Comparison of ENCODE assay signal across 8 mouse cellular contexts in genomic region chr9:106345167-106345566, GRCm38 (mm10). TPM values are rescaled to one million over a fixed set of nuclear protein-coding genes. Genes with fewer than 3 reads are reported as not detected.
DNase-seq lines count a peak whose midpoint lies in the region; ATAC-seq lines count a peak whose summit lies in the region.

No protein-coding gene starts in this region.

- peak overlapping the region; percentile 15; the same call in 1 of the 2 replicates for H3K4me2 ChIP-seq in embryonic facial prominence, embryonic 15.5 days (replicated peaks)

- no peaks in the 10 kb centered on the region for H3K27me3 ChIP-seq in embryonic facial prominence, embryonic 15.5 days

- H3K4me3 ChIP-seq in embryonic facial prominence, embryonic 15.5 days (replicated peaks), result no peak overlapping the region

- H3K4me1 ChIP-seq in embryonic facial prominence, embryonic 15.5 days, result peaks cover 72% of the 10 kb centered on the region

- H3K27ac ChIP-seq in embryonic facial prominence, embryonic 15.5 days (replicated peaks), result peak overlapping the region; percentile 89

- ATAC-seq in cerebellum, adult (ENCODE audit: insufficient number of reproducible peaks, low FRiP score, low TSS enrichment), result no peak
- ATAC-seq in embryonic facial prominence, embryonic 15.5 days (ENCODE audit: insufficient number of reproducible peaks, low FRiP score, low TSS enrichment, low read depth), result peak; percentile 73
- ATAC-seq in activated CD4-positive, CD25-positive, alpha-beta regulatory T cell, adult 4 months, result no peak

- no peaks in the 10 kb centered on the region for H3K36me3 ChIP-seq in embryonic facial prominence, embryonic 15.5 days

- DNase-seq in cerebellum, adult 11-12 months, result peak; percentile 40
- DNase-seq in adrenal gland, adult (ENCODE audit: inconsistent age in 2 of 2, low spot score in 1 of 2), result peak; percentile 87 to 92
- peak; percentile 86 for DNase-seq in heart, postnatal 4 days
- peak; percentile 68 for DNase-seq in lung, postnatal 14 days
- peak; percentile 61 to 75 for DNase-seq in urinary bladder, postnatal 36 days (ENCODE audit: low spot score in 2 of 2)

- H3K9me3 ChIP-seq in embryonic facial prominence, embryonic 15.5 days (replicated peaks), result no peaks in the 10 kb centered on the region

- no peak overlapping the region for H3K9ac ChIP-seq in embryonic facial prominence, embryonic 15.5 days

- WGBS in embryonic facial prominence, embryonic 15.5 days, result 22% methylated on average over 6 of the region's 6 CpGs

RNA-seq across cellular contexts. Expression of gene Dusp7, which starts 23.3 kb away (rescaled TPM):
- 42.3 and 44.2 TPM in 2 replicates for polyA plus RNA-seq in embryonic facial prominence, embryonic 15.5 days (2015; fragmentation: Nextera tagmentation; extraction: Ambion mirVana)
- total RNA-seq in heart, postnatal 4 days (2021), result 10 to 100 TPM; 26.2 to 33.5 TPM
- polyA plus RNA-seq in activated CD4-positive, CD25-positive, alpha-beta regulatory T cell, adult 4 months (2017; shearing (Covaris generic)), result 10 to 100 TPM; 16.7 to 20.0 TPM
